Mouse (Mus musculus) retina, postnatal 1 day (tissue): ENCODE measurements around the gene Usp45.
"Not testable (repeated sequence)": the region's sequence is repeated elsewhere in the genome, so short reads cannot be mapped to it uniquely, and the experiment has no call there.

Experiments
- DNase-seq: peaks from one replicate; pipeline ENCODE4 v3.0.0-alpha.2; 2012

The Usp45 gene

GRCm38 (mm10) chr4:21766863-21767304 lies at the start of gene Usp45, which contains the start of gene Tstd3:
Gene Usp45 (plus strand): TSS chr4:21767156.
Gene Tstd3 (minus strand): TSS chr4:21767212.
- peak; percentile 90 for DNase-seq

- no peak for DNase-seq
Observed at GRCm38 (mm10) chr4:21722752-21723334, 44.1 kb upstream of the Usp45 start.

DNA sequence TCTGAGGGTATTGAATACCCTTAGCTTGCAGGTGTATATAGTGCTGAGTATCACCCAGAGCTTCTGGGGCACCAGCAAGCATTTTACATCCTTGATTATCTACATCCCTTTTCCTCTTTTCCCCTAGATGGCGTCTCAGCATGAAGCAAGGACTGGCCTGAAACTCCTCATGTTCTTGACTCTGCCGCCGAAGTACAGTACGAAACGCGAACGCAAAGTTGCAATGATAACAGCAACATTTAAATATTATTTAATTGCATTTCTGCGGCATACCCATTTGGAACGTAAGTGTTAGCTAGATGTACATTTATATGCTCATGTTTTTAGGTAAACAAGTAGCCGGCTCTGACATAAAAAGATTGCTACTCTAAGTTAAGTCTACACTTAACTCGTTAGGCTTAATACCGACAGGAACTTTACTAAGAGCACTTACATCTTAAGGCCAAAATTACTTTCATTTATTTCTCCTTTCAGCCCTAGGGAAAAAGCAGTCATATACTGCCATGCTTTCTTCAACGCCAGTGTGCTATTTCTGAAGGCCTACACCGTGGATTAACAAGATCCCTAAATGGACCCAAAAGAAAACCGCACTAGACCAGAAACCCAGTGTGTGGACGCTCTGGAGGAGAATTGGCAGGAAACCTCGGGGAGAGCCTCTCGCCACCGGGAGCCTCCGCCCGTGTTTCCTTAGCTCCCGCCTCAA lies 39.9 kb upstream of the Usp45 start:
- DNase-seq = peak; percentile 81

GRCm38 (mm10) chr4:21727615-21728165 lies 39.3 kb upstream of the Usp45 start, which contains the start of gene Ccnc:
Gene Ccnc (plus strand): TSS chr4:21727701.
- DNase-seq = peak; percentile 95

GRCm38 (mm10) chr4:21739169-21739568 lies 27.8 kb upstream of the Usp45 start:
- peak; percentile 20 for DNase-seq

DNA sequence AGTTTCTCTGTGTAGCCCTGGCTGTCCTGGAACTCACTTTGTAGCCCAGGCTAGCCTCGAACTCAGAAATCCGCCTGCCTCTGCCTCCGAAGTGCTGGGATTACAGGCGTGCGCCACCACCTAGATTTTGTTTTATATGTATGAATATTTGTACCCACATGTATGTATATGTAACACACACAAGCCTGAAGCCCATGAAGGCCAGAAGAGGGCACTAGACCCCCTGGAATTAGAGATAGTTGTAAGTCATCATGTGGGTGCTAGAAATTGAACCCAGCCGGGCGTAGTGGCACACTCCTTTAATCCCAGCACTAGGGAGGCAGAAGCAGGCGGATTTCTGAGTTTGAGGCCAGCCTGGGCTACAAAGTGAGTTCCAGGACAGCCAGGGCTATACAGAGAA lies 22.8 kb upstream of the Usp45 start:
- not testable (repeated sequence) for DNase-seq

- DNase-seq = no peak
Observed at GRCm38 (mm10) chr4:21745723-21746122, 21.2 kb upstream of the Usp45 start.

- no peak for DNase-seq
Observed at GRCm38 (mm10) chr4:21755123-21755789, 11.7 kb upstream of the Usp45 start.

- DNase-seq = no peak
Observed at GRCm38 (mm10) chr4:21758860-21759259, 8.1 kb upstream of the Usp45 start.

DNA sequence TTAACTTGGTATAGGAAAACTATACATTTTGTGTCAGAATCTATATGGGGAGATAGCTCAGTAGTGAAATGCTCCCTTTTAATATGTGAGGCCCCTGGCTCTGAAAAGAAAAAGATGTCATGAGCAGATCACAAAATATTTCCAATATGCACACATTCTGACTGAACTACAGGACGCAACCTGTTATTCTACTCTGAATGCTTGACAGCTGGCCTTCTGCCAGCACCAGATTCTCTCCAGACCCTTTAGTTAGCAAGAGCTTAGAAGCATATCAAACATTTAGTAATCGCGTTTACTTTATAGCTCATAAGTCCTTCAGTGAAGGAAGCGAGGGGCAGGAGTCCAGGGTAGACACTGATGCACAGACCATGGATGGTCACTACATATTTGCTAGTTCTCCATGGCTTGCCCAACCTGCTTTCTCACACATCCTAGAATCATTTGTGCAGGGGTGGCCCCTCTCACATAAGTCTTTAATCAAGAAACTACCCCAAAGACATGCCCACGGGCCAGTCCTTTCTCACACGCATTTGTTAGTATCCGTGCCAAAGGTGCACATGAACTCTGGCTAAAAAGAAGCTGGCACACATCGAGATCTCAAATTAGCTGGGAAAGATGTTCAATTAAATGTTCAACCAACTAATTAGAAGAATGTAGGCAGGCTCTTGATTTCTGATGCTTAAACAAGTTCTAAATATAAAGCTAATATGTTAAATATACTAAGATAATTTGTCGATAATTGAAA lies 5.4 kb upstream of the Usp45 start:
- no peak for DNase-seq

- no peak for DNase-seq
Observed at GRCm38 (mm10) chr4:21763827-21764226, 3.1 kb upstream of the Usp45 start.

DNA sequence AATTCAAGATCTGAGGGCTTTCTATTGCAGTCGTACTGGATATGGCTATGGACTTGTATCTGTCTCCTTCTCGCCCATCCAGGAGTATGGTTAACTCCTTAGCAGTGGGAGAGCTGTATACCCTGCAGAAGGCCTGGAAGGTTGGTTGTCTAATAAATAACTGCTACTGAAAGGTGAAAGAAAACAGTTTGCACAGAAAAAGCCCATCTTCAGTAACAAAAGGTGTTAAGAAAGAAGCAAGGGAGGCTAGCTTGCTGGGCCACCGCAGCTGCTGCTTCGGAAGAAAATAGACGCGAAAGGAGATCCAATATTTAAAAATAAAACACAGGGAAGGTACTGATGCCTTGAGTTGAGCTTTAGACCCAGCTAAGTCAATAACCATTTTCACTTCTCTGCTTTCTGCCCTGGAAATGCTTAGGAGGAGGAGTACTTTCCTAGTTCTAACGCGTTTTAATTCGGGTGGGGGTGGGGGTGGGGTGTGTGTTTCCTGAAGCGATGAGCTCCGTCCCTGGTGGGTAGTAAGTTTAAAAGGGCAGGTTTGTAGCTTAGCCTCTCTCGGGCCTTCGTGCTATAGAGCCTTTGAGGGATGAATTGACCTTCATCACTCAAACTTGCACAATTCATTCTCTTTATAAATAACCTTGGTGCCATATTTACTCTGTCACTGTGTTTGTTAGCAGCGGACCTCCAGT lies 639 bp upstream of the Usp45 start:
- no peak for DNase-seq

DNA sequence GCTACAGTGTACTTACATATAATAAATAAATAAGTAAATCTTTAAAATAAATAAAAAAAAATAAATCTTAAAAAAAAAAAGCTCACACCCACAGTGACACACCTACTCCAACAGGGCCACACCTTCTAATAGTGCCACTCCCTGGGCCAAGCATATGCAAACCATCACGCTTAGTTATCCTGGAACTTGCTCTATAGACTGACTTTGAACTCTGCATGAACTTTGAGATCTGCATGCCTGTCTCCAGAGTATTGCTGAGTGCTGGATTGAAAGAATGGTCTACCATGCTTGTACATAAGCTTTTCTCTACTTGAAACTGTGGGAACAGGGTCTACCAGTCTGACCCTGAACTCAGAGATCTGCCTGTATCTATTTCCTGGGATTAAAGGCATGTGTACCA lies 4.1 kb downstream of the Usp45 start:
- DNase-seq = no peak

GRCm38 (mm10) chr4:21772306-21772705 lies 5.3 kb downstream of the Usp45 start:
- no peak for DNase-seq

DNA sequence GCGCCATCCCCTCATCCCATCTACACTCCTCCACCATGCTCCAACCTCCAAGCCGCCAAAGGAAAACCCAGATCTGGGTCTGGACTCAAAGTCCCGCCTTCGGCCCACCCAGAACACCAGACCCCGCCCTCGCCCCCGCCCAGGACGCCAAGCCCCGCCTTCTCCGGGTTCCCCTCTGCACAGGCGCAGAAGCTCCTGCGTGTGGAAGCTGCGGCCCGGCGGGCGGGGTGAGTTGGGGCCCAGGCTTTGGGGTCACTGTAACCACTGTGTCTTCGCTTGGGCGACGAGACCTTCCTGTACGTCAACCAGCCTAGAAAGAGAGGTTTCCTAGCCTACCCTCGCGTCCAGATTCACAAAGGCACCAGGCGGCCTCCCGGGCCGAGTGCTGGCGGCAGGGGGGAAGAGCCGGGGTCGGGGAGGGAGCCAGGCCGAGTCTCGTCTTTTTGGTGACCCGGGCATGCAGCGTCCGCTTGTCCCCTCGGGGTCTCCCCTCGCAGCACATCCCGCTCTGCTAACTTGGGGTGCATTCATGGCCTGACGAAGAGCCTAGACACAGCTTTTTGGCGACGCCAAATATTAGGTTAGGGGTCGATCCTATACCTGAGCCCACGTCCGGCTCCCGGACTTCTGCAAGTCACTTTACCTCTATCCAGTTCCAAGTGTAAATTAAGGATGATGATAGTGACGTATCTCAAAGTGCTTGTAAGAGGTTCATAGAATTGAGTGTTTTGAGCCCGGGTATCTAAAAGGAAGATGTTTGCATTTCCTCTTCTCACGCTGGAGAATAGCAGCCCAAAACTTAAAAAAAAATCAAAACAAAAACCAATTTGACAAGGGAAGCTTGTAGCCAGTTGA lies 9.4 kb downstream of the Usp45 start:
- DNase-seq = peak; percentile 95

DNA sequence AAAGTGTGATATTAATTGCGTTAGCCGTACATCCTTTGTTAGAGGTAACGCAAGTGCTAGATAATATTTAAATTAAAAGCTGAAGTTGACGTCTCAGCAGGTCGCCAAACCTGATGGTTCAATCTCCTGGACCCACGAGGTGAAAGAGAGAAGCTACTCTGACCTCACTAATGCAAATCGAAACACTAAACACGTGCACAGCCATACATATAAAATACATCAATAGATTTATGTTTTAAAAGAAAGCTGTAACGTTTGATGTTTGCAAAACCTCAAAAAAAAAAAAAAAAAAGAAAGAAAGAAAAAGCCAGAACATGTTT lies 9.9 kb downstream of the Usp45 start:
- no peak for DNase-seq

DNA sequence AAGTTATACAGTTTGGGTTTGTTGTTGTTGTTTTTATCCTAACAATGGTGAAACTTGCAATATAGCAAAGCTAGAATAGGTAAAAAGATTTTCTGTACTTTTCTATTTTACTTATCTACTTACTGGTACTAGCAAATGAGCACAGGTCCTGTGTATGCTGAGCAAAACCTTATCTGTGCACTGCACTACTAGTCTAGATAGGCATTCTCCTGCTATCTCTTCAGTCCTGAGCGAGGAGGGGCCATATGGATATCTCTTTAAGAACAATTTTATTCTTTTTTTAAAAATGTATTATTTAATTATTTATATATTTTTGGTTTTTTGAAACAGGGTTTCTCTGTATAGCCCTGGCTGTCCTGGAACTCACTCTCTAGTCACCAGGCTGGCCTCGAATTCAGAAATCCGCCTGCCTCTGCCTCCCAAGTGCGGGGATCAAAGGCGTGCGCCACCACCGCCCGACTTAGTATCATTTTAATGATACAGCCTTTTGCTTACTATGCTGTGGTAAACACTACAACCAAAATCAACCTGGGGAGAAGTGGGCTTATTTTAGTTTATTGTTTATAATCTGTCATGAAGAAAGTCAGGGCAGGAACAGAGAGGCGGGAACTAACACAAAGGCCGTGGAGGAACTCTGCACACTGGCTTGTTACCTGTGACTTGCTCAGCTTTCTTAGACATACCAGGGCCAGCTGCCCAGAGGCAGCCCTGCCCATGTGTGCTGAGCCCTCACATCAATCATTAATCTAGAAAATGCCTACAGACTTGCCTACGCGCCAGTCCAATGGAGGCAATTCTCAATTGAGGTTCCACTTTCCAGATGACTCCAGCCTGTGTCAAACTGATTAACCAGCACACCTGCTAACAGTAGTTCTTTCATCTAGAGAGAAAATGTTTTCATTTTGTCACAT lies 14.1 kb downstream of the Usp45 start:
- no peak for DNase-seq

DNA sequence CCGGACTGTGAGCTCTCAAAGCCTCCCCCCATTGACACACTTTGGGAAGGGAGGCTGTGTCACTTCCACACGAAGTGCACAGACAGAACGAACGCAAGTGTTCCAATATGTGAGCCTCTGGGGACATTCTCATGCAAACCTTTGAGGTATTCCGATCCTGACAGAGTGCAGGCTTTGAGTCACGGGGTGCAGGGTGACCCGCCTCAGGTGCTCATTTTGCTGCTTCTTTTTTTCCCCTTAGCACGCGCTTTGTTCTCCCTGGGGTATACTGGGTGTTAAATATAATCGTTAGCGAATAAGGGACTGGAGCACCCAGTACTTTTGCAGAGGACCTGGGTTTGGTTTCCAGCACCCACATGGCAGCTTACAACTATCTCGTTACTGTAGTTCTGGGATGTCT lies 19.3 kb downstream of the Usp45 start:
- DNase-seq = no peak

GRCm38 (mm10) chr4:21788903-21789302 lies 21.9 kb downstream of the Usp45 start:
- no peak for DNase-seq

- DNase-seq = peak; percentile 45
Observed at GRCm38 (mm10) chr4:21789836-21790235, 22.9 kb downstream of the Usp45 start.
